Mouse (Mus musculus) neural tube, embryonic 10.5 days (tissue): ENCODE measurements around the gene Rgs13.

Experiments
- DNase-seq: peaks from one replicate; pipeline ENCODE4 v3.0.0-alpha.2; 2017; ENCODE audit warnings: low spot score; ENCODE audit errors: extremely low spot score

Gene Rgs13

GRCm38 (mm10) chr1:144177166-144177565 is at the start of gene Rgs13:
Gene Rgs13, minus strand, starts transcription at chr1:144177372.
- no peak for DNase-seq

GRCm38 (mm10) chr1:144215230-144215629 is 38.1 kb upstream of the Rgs13 start:
- DNase-seq = no peak

GRCm38 (mm10) chr1:144210912-144211311 is 33.7 kb upstream of the Rgs13 start:
- DNase-seq = no peak

GRCm38 (mm10) chr1:144206281-144207061 is 29.3 kb upstream of the Rgs13 start:
- no peak for DNase-seq

GRCm38 (mm10) chr1:144204766-144205165 is 27.6 kb upstream of the Rgs13 start:
- no peak for DNase-seq

- no peak for DNase-seq
Observed at GRCm38 (mm10) chr1:144202939-144203338, 25.8 kb upstream of the Rgs13 start.

- DNase-seq = no peak
Observed at GRCm38 (mm10) chr1:144200496-144200895, 23.3 kb upstream of the Rgs13 start.

GRCm38 (mm10) chr1:144199538-144199937 is 22.4 kb upstream of the Rgs13 start:
- no peak for DNase-seq

GRCm38 (mm10) chr1:144197684-144198083 is 20.5 kb upstream of the Rgs13 start:
- peak; percentile 25 for DNase-seq

- no peak for DNase-seq
Observed at GRCm38 (mm10) chr1:144186655-144187396, 9.7 kb upstream of the Rgs13 start.

- DNase-seq = no peak
Observed at GRCm38 (mm10) chr1:144184955-144185715, 8.0 kb upstream of the Rgs13 start.

GRCm38 (mm10) chr1:144183622-144184021 is 6.5 kb upstream of the Rgs13 start:
- DNase-seq = no peak

GRCm38 (mm10) chr1:144179559-144179958 is 2.4 kb upstream of the Rgs13 start:
- DNase-seq = no peak

GRCm38 (mm10) chr1:144178281-144178957 is 1.2 kb upstream of the Rgs13 start:
- DNase-seq = no peak

- DNase-seq = no peak
Observed at GRCm38 (mm10) chr1:144177620-144178019, 448 bp upstream of the Rgs13 start.

- DNase-seq = no peak
Observed at GRCm38 (mm10) chr1:144174760-144175159, 2.4 kb downstream of the Rgs13 start.

- no peak for DNase-seq
Observed at GRCm38 (mm10) chr1:144173568-144174036, 3.6 kb downstream of the Rgs13 start.

- no peak for DNase-seq
Observed at GRCm38 (mm10) chr1:144168921-144169320, 8.3 kb downstream of the Rgs13 start.

GRCm38 (mm10) chr1:144167761-144168160 is 9.4 kb downstream of the Rgs13 start:
- no peak for DNase-seq

- DNase-seq = no peak
Observed at GRCm38 (mm10) chr1:144166897-144167296, 10.3 kb downstream of the Rgs13 start.

GRCm38 (mm10) chr1:144166275-144166674 is 10.9 kb downstream of the Rgs13 start:
- no peak for DNase-seq
